Mouse (Mus musculus) spleen, adult 2 months (tissue): Measurements from ENCODE around the gene Yif1a. TPM values are rescaled to one million over a fixed set of nuclear protein-coding genes. Genes with fewer than 3 reads are reported as not detected.

Experiments used
- DNase-seq, 2 experiments: peaks; one replicate each; pipeline versions ENCODE4 v3.0.0 to v3.0.0-alpha.2; 2012 to 2021; ENCODE audit warnings: low spot score in 2 of 2, low read depth in 1 of 2
- H3K27ac ChIP-seq: fragments of 200-500 bp; 2 replicates; pipeline ENCODE4 v1.5.1; 2012; ENCODE audit warnings: low read length, inconsistent platforms; ENCODE audit not compliant: insufficient read depth
- H3K27me3 ChIP-seq: fragments of 200-500 bp; 2 replicates; pipeline ENCODE4 v1.6.1; 2012; ENCODE audit warnings: mild to moderate bottlenecking, moderate library complexity, low read length, inconsistent platforms; ENCODE audit not compliant: control insufficient read depth, insufficient read depth
- H3K36me3 ChIP-seq: fragments of 200-500 bp; 2 replicates; pipeline ENCODE4 v1.6.1; 2012; ENCODE audit warnings: mild to moderate bottlenecking, low read length, inconsistent platforms; ENCODE audit not compliant: control insufficient read depth, insufficient read depth
- H3K4me1 ChIP-seq: fragments of 200-500 bp; 2 replicates; pipeline ENCODE4 v1.6.1; 2011; ENCODE audit warnings: inconsistent platforms; ENCODE audit not compliant: control insufficient read depth, insufficient read depth, insufficient read length
- H3K4me3 ChIP-seq: fragments of 200-500 bp; 2 replicates; pipeline ENCODE4 v1.5.1; 2011; ENCODE audit warnings: mild to moderate bottlenecking, inconsistent platforms; ENCODE audit not compliant: insufficient read depth, insufficient read length; ENCODE audit errors: extremely low read depth
- CTCF ChIP-seq: fragments of 200-500 bp; IDR thresholded peaks from 2 replicates; pipeline ENCODE4 v1.5.1; 2011; ENCODE audit warnings: mild to moderate bottlenecking, inconsistent platforms; ENCODE audit not compliant: insufficient read depth, insufficient read length, insufficient replicate concordance; ENCODE audit errors: extremely low read depth
- POLR2A ChIP-seq: fragments of 200-500 bp; IDR thresholded peaks from 2 replicates; pipeline ENCODE4 v1.6.1; 2011; ENCODE audit warnings: low read depth, low read length, inconsistent platforms
- WGBS: fragments of 180-500 bp; shearing (Covaris S2); methylation state at CpG from one replicate; pipeline ENCODE4 v1.1.7; 2018; 5-methylcytosine and 5-hydroxymethylcytosine counted together
- polyA plus RNA-seq: library from polyadenylated mRNA; depleted of rRNA; stranded (reverse); fragments of >200 nt; gene quantifications from 2 replicates; pipeline ENCODE4 v1.2.3, GENCODE M21; 2012; rRNA removed

Yif1a gene
- polyA plus RNA-seq: 60.5 and 84.1 TPM in 2 replicates

DNA sequence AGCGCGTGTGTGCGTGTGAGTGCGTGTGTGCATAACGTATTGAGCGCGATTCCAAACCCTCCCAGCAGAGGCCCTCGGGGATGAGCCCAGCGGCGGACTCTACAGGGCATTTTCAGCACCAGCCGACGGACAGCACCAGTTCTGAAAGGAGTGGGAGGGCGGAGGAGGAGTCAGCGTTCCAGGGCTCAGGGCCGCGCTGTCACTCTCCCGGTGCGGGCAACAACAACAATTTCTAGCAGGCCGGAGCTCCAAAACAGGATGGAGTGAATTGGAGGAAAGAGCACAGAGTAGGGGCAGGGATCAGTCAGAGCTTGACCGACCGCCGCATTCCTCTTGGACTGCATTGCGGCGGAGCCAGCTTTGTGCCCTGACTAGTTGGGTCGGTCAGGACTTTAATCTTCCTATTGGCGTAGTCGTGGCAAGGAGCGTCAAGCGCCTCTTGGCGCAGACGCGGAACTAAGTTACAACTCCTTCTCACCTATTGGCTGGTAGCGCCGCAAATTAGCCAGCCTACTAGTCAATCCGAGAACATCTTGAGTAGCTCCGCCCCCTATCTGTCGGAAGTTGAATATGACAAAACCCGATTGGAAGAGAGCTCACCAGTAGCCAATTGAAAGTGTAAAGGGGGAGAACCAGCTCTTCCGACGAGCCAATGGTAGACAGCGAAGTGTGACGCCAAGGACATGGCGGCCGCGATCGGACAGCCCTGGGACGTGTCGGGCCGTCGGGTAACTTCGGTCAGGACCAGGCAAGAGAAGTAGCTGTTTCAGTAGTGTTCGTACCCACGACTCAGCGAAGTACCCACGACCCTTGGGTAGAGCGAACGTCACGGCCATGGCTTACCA is at the start of gene Yif1a:
TSS of gene Yif1a (plus strand) at position 655 of the 845 bp plus-strand sequence.
- peak within 1 kb of the TSS; percentile 72 for H3K27ac ChIP-seq
- DNase-seq: peak; percentile 90 to 99
- H3K36me3 ChIP-seq: peaks cover 7% of the 10 kb centered on the region
- H3K4me1 ChIP-seq: peaks cover 10% of the 10 kb centered on the region
- under 1% methylated on average over 58 of the region's 58 CpGs for WGBS
- H3K27me3 ChIP-seq: peaks cover 10% of the 10 kb centered on the region
- TF ChIP-seq POLR2A (peak; percentile 65; the same call in 1 of the 2 replicates), CTCF (no peak)
- peak within 1 kb of the TSS; percentile 89 for H3K4me3 ChIP-seq

DNA sequence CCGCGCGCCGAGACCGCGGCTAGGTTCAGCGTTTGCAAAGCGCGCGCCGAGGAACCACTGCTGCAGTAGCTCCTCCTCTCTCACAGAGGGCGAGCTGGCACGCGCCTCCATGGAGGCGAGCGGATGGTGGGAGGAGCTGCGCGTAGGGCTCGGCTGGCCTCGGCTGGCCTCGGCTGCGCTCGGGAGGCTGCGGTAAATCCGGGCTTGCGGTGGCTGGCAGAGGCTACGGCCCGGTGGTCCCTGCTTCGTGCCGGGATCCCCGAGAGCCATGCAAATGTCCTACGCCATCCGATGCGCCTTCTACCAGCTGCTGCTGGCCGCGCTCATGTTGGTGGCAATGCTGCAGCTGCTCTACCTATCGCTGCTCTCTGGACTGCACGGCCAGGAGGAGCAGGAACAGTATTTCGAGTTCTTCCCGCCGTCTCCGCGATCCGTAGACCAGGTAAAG is 49.6 kb upstream of the Yif1a start, which contains the start of the genes B4gat1 and AC124502.3:
TSS of gene B4gat1 (plus strand) at position 118 of the 448 bp plus-strand sequence.
TSS of gene AC124502.3 (plus strand) at position 183 of the 448 bp plus-strand sequence.
- WGBS: under 1% methylated on average over 44 of the region's 44 CpGs
- Histone ChIP-seq H3K4me1 (peaks cover 16% of the 10 kb centered on the region), H3K27me3 (peaks cover 2% of the 10 kb centered on the region; the same call in 1 of the 2 replicates), H3K27ac (no peak within 1 kb of the TSS), H3K36me3 (no peaks in the 10 kb centered on the region), H3K4me3 (peak within 1 kb of the TSS; percentile 72)
- TF ChIP-seq POLR2A (no peak; the same call in 1 of the 2 replicates), CTCF (0 out of 2 replicates have a peak, but pooled peaks have one; percentile 2)
- DNase-seq: peak; percentile 61 to 84

DNA sequence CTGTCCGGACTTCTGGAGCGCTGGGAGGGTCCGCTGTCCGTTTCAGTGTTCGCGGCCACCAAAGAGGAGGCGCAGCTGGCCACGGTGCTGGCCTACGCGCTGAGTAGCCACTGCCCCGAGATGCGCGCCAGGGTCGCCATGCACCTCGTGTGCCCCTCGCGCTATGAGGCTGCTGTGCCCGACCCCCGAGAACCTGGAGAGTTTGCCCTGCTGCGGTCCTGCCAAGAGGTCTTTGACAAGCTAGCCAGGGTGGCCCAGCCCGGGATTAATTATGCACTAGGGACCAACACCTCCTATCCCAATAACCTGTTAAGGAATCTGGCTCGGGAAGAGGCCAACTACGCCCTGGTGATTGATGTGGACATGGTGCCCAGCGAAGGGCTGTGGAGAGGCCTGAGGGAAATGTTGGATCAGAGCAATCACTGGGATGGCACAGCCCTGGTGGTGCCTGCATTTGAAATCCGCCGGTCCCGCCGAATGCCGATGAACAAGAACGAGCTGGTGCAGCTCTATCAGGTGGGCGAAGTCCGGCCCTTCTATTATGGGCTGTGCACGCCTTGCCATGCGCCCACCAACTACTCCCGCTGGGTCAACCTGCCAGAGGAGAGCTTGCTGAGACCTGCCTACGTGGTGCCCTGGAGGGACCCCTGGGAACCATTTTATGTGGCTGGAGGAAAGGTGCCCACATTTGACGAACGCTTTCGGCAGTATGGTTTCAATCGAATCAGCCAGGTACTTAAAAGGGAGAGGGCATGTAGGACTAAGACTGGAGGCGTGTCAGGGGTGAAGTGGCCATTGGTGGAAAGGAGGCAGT is 48.8 kb upstream of the Yif1a start:
- no peaks in the 10 kb centered on the region for H3K36me3 ChIP-seq
- peaks cover 16% of the 10 kb centered on the region for H3K4me1 ChIP-seq
- H3K27me3 ChIP-seq: peaks cover 2% of the 10 kb centered on the region; the same call in 1 of the 2 replicates
- H3K27ac ChIP-seq: no peak overlapping the region
- DNase-seq: no peak
- 27% methylated on average over 41 of the region's 41 CpGs for WGBS
- peak overlapping the region; percentile 72 for H3K4me3 ChIP-seq
- TF ChIP-seq CTCF (no peak), POLR2A (no peak)

DNA sequence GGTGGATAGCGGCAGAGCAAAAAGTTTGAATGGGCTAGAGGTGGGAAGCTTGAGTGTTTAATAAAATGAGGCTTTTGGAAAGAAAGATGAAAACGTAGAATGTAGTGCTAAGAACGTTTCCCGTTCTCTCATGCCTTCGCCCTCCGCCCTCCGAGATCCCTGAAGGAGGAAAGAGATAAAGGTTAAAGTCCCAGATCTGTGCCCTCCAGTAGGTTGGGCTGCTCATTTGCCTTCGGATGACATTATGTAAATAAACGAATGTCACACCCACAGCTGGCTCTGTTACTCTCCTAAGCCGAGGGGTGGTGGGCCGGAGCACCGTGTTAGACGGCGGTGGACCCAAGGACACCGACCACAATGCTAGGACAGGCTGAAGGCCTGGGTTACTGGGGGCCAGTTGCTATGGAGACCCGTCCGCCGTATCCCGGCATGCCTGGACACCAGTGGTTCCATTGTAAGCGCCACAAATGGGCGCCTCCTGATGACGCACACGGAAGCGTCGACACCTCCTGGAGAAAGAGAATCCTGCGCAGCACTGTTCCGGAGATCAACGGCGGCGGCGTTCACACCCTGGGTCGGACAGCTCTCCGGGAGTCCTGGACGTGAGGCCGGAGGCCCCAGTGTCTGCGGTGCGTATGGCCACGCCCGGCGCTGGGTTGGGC is 47.3 kb upstream of the Yif1a start, which contains the start of gene Brms1:
TSS of gene Brms1 (plus strand) at position 493 of the 662 bp plus-strand sequence.
- TF ChIP-seq CTCF (no peak), POLR2A (peak; percentile 52)
- H3K4me1 ChIP-seq: peaks cover 16% of the 10 kb centered on the region
- peaks cover 2% of the 10 kb centered on the region; the same call in 1 of the 2 replicates for H3K27me3 ChIP-seq
- peak; percentile 77 to 82 for DNase-seq
- H3K27ac ChIP-seq: peak within 1 kb of the TSS; percentile 43
- peak within 1 kb of the TSS; percentile 86 for H3K4me3 ChIP-seq
- 4% methylated on average over 40 of the region's 40 CpGs for WGBS
- H3K36me3 ChIP-seq: peaks cover 1% of the 10 kb centered on the region; the same call in 1 of the 2 replicates

DNA sequence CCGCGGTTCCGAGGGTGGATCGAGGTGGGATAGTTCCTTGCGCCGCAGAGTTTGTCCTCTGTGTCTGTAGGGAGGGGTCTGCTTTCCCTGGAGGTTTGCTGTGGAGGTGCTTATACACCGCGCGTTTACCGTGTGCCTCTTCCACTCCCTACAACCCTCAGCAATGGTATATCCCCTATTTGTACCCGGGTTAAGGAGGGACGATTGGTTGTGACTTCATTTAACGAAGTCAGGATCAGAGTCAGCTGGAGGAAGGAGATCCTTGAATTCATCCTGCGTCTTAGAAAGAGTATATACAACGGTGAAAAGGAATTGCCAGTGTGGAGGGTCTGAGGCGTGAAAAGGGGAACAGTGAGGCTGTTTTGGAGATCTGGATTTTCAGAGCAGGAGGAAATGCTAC is 46.8 kb upstream of the Yif1a start:
- TF ChIP-seq POLR2A (no peak), CTCF (no peak)
- peaks cover 2% of the 10 kb centered on the region; the same call in 1 of the 2 replicates for H3K27me3 ChIP-seq
- under 1% methylated on average over 16 of the region's 16 CpGs for WGBS
- peaks cover 3% of the 10 kb centered on the region for H3K36me3 ChIP-seq
- H3K4me3 ChIP-seq: peak overlapping the region; percentile 86
- H3K27ac ChIP-seq: peak overlapping the region; percentile 36
- peaks cover 16% of the 10 kb centered on the region for H3K4me1 ChIP-seq
- DNase-seq: no peak

DNA sequence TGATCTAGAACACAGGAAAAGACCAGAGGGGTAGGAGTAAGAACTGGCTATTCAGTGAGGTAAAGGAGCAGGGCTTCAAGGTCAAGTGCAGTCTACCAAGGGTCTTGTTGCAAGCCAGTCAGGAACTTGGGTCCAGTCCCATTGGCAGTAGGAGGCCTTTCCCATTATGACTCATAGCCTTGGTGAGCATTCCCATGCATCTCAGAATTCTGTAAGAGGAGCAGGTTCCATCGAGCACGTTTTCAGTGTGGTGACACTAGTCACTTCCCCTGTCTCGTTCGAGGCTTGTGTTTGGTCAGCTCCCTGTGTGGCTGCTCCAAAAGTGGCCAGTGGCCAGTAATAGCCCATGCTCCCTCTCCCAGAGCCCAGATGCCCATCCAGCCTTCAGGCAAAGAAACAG is 42.8 kb upstream of the Yif1a start:
- Histone ChIP-seq H3K4me1 (peaks cover 2% of the 10 kb centered on the region; the same call in 1 of the 2 replicates), H3K27me3 (no peaks in the 10 kb centered on the region), H3K27ac (no peak overlapping the region), H3K4me3 (no peak overlapping the region), H3K36me3 (peaks cover 21% of the 10 kb centered on the region)
- no peak for TF ChIP-seq CTCF
- no peak for TF ChIP-seq POLR2A
- WGBS: 84% methylated on average over 4 of the region's 4 CpGs
- DNase-seq: no peak
